Mouse (Mus musculus) megakaryocyte-erythroid progenitor cell, adult 5 weeks (primary cell): Measurements from ENCODE around the gene Tex9. TPM values are rescaled to one million over a fixed set of nuclear protein-coding genes. Genes with fewer than 3 reads are reported as not detected.

ENCODE experiments used
- polyA plus RNA-seq: library from polyadenylated mRNA; stranded (reverse); fragments of >175 nt; gene quantifications from 2 replicates; pipeline ENCODE4 v1.2.3, GENCODE M21; 2012

Gene Tex9
- polyA plus RNA-seq, result 6.4 and 9.0 TPM in 2 replicates

DNA sequence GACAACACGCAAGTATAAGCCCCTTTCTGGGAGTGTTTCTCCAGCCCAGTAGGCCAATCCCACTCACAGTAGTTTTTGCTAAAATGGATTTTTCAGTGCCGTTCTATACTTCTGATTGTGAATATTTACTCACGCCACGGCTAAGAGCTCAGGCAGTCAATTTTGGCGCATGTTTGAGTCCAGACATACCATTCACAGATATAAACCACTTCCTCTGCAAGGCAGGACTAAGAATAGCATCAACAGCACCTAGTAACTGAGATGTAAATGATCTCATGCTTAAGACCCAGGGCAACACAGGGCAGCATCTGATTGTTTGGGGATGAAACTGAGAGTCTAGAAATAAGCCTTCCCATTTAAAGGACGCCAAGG is at the start of gene Tex9:
Gene Tex9 (minus strand): TSS at position 19 of the 372 bp plus-strand sequence.

GRCm38 (mm10) chr9:72531996-72532380 is 40.0 kb upstream of the Tex9 start, which contains the start of gene Rfx7:
Gene Rfx7 (plus strand): TSS chr9:72532240.

DNA sequence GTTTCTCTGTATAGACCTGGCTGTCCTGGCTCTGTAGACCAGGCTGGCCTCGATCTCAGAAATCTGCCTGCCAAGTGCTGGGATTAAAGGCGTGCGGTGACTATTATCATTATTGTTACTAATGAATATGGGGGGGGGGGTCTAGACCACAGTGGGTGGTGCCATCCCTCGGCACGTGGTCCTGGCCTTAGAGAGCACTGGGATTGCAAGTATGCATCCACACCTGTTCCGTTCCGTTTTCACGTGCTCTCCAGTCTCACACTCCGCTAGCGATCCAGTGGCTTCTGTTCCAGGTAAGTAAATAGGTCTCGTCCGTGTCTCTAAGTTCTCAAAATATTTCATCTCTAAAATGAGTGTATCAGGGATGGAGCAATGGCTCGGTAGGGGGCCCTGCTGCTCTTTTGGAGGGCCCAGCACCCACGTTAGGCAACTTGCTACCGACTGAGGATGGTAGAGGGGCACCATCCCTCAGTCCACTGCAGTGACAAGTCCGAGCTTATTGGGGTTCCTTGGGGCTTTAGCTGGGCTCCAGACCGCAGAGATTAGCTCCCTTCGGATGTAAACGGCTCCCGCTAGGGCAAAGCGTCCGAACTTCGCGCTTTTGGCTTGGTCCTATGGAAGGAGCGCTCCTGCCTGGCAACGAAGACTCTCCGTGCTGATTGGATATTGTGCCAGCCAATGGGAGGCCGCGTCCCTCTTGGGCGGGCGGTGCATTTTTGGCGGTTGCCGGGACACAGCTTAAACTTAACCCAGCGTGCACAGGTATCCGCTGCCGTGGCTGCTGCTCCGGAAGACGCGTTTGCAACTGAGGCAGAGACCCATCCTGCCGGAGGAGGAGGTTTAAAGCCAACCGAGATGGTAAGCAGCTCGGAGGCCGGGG is 54.0 kb downstream of the Tex9 start, which contains the start of gene Mns1:
Gene Mns1 (plus strand): TSS at position 190 of the 880 bp plus-strand sequence.

Other genes with a start within 250 kb of the Tex9 start
- 2.8 and 4.4 TPM in 2 replicates for gene Zfp280d, start 217.4 kb downstream of the Tex9 start, polyA plus RNA-seq
- 7.9 and 13.7 TPM in 2 replicates for gene Mns1, start 54.2 kb downstream of the Tex9 start, polyA plus RNA-seq
- gene Rfx7, start 40.0 kb upstream of the Tex9 start, polyA plus RNA-seq, result 19.1 and 20.4 TPM in 2 replicates
- gene Nedd4, start 170.1 kb upstream of the Tex9 start, polyA plus RNA-seq, result 113 and 158 TPM in 2 replicates